Comparison of ENCODE assay signal across 9 mouse cellular contexts in the genomic region with DNA sequence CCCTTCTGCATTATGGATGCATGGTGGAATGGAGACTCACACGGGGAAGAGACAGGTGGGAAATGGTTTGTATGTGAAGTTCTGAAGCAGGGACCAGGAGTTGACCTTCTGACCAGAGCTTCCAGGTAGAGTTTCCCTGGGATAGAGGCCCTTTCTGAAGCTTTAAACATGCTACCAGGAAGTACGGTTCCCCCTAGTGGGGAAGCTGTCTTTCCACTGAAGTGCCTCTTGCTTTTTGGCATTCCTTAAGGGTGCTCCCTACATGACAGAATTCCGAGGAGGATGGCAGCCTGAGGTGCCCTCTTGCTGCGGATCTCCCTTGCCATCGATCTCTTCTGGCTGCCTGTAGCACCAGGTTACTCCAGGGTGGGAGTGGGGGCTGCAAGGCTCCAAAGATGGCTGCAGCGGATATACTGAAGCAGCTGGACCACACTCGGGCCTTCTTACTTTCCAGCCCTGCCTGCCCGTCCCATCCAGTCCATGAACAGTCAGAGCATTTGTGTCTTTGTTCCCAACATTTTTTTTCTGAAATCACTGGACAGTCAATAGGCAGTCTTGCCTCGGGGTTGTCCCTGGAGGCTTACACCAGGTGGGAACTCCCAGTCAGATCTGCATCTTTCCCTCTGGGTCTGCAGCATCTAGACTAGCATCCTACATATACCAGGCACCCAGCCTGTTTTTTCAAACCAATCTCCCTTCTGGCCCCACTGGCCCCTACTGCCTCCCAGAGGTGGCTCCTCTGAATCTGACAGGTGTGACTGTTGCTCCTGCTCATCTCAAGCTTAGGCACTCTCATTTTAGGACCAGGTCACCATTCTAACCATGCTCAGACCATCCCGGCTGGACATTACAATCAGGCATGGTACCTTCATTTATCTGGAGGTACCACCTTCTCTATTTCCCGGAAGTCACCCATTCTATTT. TPM values are rescaled to one million over a fixed set of nuclear protein-coding genes. Genes with fewer than 3 reads are reported as not detected.
A peak's percentile ranks its signal among the peaks of the same experiment; 100 is the strongest.
DNase-seq lines count a peak whose midpoint lies in the region; ATAC-seq and TF ChIP-seq lines count a peak whose summit lies in the region.
"Had no signal": no experiment of that assay in that cellular context is flagged by ENCODE, and none has a peak within 500 bp of the region (broad histone marks: within the 10 kb centered on the region; RNA-seq: fewer than 3 reads in every experiment).

No protein-coding gene starts in this region.

- no peaks in the 10 kb centered on the region for H3K9me3 ChIP-seq in forebrain, embryonic 13.5 days (replicated peaks)
- H3K9me3 ChIP-seq: liver, embryonic 15.5 days had no signal

- peaks cover 7% of the 10 kb centered on the region; the same call in 1 of the 2 replicates for H3K27me3 ChIP-seq in thymus, adult 2 months (ENCODE audit: control insufficient read depth, insufficient read depth, low read length)
- peaks cover 87% of the 10 kb centered on the region for H3K27me3 ChIP-seq in forebrain, embryonic 13.5 days

- DNase-seq in cerebellum, postnatal 10 days = peak; percentile 34 to 47
- no peak for DNase-seq in cerebellum, adult 9-11 months
- peak; percentile 56 for DNase-seq in layer of hippocampus, adult 11-12 months (ENCODE audit: low spot score)
- no peak for DNase-seq in layer of hippocampus, postnatal 10 days (ENCODE audit: low spot score in 2 of 2)
- DNase-seq in 3T3-L1 (ENCODE audit: low read depth, low spot score) = peak; percentile 53
- peak; percentile 5 for DNase-seq in forelimb bud, embryonic 11.5 days (ENCODE audit: low read depth, low spot score)
- no peak for DNase-seq in thymus, adult 2 months

- ATAC-seq in forebrain, embryonic 13.5 days = no peak

- TF ChIP-seq CTCF in thymus, adult 2 months (IDR thresholded peaks at IDR 0.05; ENCODE audit: borderline replicate concordance, control insufficient read depth, extremely low read depth, insufficient read depth, low read length, poor library complexity) = no peak

- H3K27ac ChIP-seq in thymus, adult 2 months (ENCODE audit: control insufficient read depth, insufficient read depth, low read length) = no peak overlapping the region
- H3K27ac ChIP-seq in forebrain, embryonic 13.5 days = no peak overlapping the region
- H3K27ac ChIP-seq: liver, embryonic 15.5 days had no signal

- no peaks in the 10 kb centered on the region for H3K36me3 ChIP-seq in thymus, adult 2 months (ENCODE audit: control insufficient read depth, insufficient read depth, low read length)
- H3K36me3 ChIP-seq in forebrain, embryonic 13.5 days (ENCODE audit: poor library complexity, severe bottlenecking) = peaks cover 4% of the 10 kb centered on the region; the same call in 1 of the 2 replicates
- H3K36me3 ChIP-seq: liver, embryonic 15.5 days had no signal

- peaks cover 3% of the 10 kb centered on the region; the same call in 1 of the 2 replicates for H3K4me1 ChIP-seq in thymus, adult 2 months (replicated peaks; ENCODE audit: control insufficient read depth, insufficient read depth, low read length)
- peaks cover 32% of the 10 kb centered on the region for H3K4me1 ChIP-seq in forebrain, embryonic 13.5 days

- no peak for TF ChIP-seq POLR2A in thymus, adult 2 months (IDR thresholded peaks at IDR 0.05; ENCODE audit: control insufficient read depth, extremely low read depth, insufficient read depth, low read length, poor library complexity)

- H3K9ac ChIP-seq in forebrain, embryonic 13.5 days = no peak overlapping the region
- H3K9ac ChIP-seq: liver, embryonic 15.5 days had no signal

- 74% methylated on average over 11 of the region's 11 CpGs for WGBS in thymus, adult 2 months
- WGBS in forebrain, embryonic 13.5 days = 64% methylated on average over 11 of the region's 11 CpGs

- no peak overlapping the region for H3K4me2 ChIP-seq in forebrain, embryonic 13.5 days
- H3K4me2 ChIP-seq: liver, embryonic 15.5 days had no signal

- no peak overlapping the region for H3K4me3 ChIP-seq in thymus, adult 2 months (ENCODE audit: control insufficient read depth, insufficient read depth, low read length)
- H3K4me3 ChIP-seq in forebrain, embryonic 13.5 days = no peak overlapping the region
- H3K4me3 ChIP-seq: liver, embryonic 15.5 days had no signal

RNA-seq across cellular contexts. Expression of gene Tll2, which starts 2.2 kb away (rescaled TPM):
- total RNA-seq in layer of hippocampus, postnatal 10 days (2021) = 1 to 10 TPM in 1 of 2 experiments, under 1 TPM in 1; 0.89 to 1.1 TPM
- 0.05 and 0.09 TPM in 2 replicates for polyA plus RNA-seq in thymus, adult 2 months (2012; rRNA removed)
- polyA plus RNA-seq in forebrain, embryonic 13.5 days (2015; fragmentation: Nextera tagmentation; extraction: Ambion mirVana) = 0.89 and 1.1 TPM in 2 replicates
- polyA plus RNA-seq: liver, embryonic 15.5 days had no signal

RNA-seq across cellular contexts. Expression of gene Tm9sf3, which starts 59.4 kb away (rescaled TPM):
- total RNA-seq in layer of hippocampus, postnatal 10 days (2021) = 100 to 1,000 TPM; 138 TPM
- 56.9 and 59.7 TPM in 2 replicates for polyA plus RNA-seq in thymus, adult 2 months (2012; rRNA removed)
- 81.3 and 84.2 TPM in 2 replicates for polyA plus RNA-seq in forebrain, embryonic 13.5 days (2015; fragmentation: Nextera tagmentation; extraction: Ambion mirVana)

Comparison
In these comparisons a context has a peak if more than half of its experiments do, and no peak if none do; other contexts are left out.
1. DNase-seq: peak in cerebellum, postnatal 10 days (2 of 2), layer of hippocampus, adult 11-12 months (single experiment), 3T3-L1 (single experiment) and forelimb bud, embryonic 11.5 days (single experiment); none in cerebellum, adult 9-11 months (single experiment), layer of hippocampus, postnatal 10 days (0 of 2) and thymus, adult 2 months (single experiment).